Mouse (Mus musculus) megakaryocyte, embryonic 14.5 days (primary cell): ENCODE results near the gene Scgb3a1. TPM values are rescaled to one million over a fixed set of nuclear protein-coding genes. Genes with fewer than 3 reads are reported as not detected.
A peak's percentile ranks its signal among the peaks of the same experiment; 100 is the strongest.

ENCODE experiments used
- H3K27me3 ChIP-seq: replicated peaks from 2 replicates; pipeline ENCODE3; 2012; ENCODE audit warnings: inconsistent platforms
- H3K36me3 ChIP-seq: replicated peaks from 2 replicates; pipeline ENCODE3; 2012; ENCODE audit warnings: low read length, inconsistent platforms, mixed read lengths
- H3K4me1 ChIP-seq: 2 replicates; pipeline ENCODE4 v1.6.1; 2012; ENCODE audit warnings: inconsistent platforms
- H3K4me3 ChIP-seq: replicated peaks from 2 replicates; pipeline ENCODE3; 2012; ENCODE audit warnings: moderate library complexity, mild to moderate bottlenecking, inconsistent platforms
- H3K9me3 ChIP-seq: 2 replicates; pipeline ENCODE4 v1.6.1; 2012; ENCODE audit warnings: inconsistent platforms
- FLI1 ChIP-seq: IDR thresholded peaks from 2 replicates; pipeline ENCODE4 v1.6.1; 2012; ENCODE audit warnings: low read length, inconsistent platforms, mixed read lengths
- GATA1 ChIP-seq: IDR thresholded peaks from 3 replicates; pipeline ENCODE4 v1.6.1; 2012; ENCODE audit warnings: mixed read lengths, low read length, inconsistent platforms, borderline replicate concordance
- polyA plus RNA-seq: library from polyadenylated mRNA; stranded (reverse); fragments of >175 nt; gene quantifications from 2 replicates; pipeline ENCODE4 v1.2.3, GENCODE M21; 2012; ENCODE audit warnings: low replicate concordance; ENCODE audit not compliant: insufficient read depth

Gene Scgb3a1
- polyA plus RNA-seq = not detected in 2 replicates

DNA sequence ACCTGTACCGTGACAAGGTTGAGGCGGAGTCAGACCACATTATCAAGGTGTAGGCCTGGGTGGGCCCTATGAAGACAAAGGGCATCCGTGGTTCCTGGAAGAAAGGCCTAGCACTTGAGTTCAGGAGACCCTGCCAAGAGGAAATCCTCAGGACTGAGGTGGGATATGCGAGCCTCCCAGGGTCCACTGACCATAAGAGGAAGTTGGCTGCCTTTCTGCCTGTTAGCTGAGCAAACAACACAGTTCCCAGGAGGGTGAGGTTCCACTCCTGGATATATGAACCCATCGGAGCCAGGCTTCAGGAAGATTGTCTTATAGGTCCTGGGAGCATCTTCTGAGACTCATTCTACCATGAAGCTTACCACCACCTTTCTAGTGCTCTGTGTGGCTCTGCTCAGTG lies at the start of gene Scgb3a1:
Scgb3a1 (plus strand) TSS at position 301 of the 400 bp plus-strand sequence.
- no peaks in the 10 kb centered on the region for H3K9me3 ChIP-seq
- no peak for TF ChIP-seq FLI1
- TF ChIP-seq GATA1 = no peak
- H3K4me3 ChIP-seq = no peak within 1 kb of the TSS
- H3K4me1 ChIP-seq = peaks cover 54% of the 10 kb centered on the region
- peaks cover 6% of the 10 kb centered on the region for H3K27me3 ChIP-seq
- peaks cover 8% of the 10 kb centered on the region for H3K36me3 ChIP-seq

DNA sequence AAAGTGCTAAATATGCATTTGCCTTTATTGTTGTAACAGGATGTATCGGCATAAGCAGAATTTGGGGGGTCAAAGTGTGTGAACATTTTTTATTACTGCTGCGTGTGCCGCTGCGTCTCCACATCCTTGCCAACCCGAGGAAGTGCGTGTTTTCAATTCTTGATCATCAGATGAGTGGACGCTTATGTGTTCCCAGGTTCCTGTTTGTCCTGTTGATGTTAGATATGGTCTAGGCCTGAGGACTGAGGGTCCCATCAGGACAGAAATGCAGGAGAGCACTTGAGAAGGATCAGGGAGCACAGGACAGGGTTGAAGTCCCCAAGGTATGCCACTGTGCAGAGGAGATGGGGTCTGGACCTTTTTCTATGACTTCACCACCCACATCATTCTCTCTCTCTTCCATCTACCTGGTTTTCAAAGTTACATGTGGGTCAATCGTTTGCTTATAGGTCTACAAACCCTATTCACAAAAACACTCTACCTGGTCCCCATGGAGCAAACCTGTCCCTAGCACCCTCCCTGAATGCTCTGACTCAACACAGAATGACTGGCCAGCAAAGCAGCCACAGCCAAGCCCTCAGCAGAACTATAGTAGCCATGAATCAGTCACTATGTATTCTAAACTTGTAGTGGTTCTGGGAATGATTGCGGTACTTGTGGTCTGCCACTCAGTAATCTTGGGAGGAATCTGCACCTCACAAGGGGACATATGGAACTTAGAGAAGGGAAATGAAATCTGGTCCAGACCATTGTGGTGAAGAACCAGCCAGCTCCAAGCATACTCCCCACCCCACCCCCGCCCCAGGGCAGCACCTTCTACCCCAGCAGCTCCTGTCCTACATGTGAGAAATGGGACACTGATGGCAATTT lies 47.3 kb upstream of the Scgb3a1 start:
- peaks cover 46% of the 10 kb centered on the region for H3K4me1 ChIP-seq
- H3K9me3 ChIP-seq = no peaks in the 10 kb centered on the region; the same call in 1 of the 2 replicates
- TF ChIP-seq GATA1 = no peak
- no peaks in the 10 kb centered on the region for H3K36me3 ChIP-seq
- H3K27me3 ChIP-seq = peaks cover 83% of the 10 kb centered on the region
- no peak overlapping the region for H3K4me3 ChIP-seq

- H3K27me3 ChIP-seq = peaks cover 96% of the 10 kb centered on the region
- TF ChIP-seq FLI1 = no peak
- TF ChIP-seq GATA1 = no peak
Observed at GRCm38 (mm10) chr11:49618476-49618875, 44.9 kb upstream of the Scgb3a1 start.

DNA sequence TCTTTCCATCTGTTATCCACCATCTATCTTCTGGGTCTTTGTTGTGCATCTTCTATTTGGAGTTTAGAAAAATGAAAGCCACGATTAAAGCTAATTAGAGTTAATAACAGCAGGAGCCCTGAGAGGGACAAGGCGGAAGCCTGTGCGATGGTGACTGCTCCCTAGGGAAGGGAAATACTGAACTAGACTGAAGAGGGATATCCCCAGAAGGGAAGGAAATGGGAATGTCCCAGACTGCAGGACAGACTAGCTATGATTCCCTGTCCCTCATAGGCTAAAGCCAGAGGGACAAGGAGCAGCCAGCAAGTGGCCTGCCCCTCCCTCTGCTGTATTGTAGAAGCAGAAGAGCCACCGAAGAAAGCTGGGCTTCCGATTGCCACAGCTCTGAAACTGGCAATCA lies 41.5 kb upstream of the Scgb3a1 start:
- H3K27me3 ChIP-seq = peaks cover 91% of the 10 kb centered on the region
- no peaks in the 10 kb centered on the region; the same call in 1 of the 2 replicates for H3K9me3 ChIP-seq
- H3K4me3 ChIP-seq = no peak overlapping the region
- peaks cover 54% of the 10 kb centered on the region for H3K4me1 ChIP-seq
- TF ChIP-seq GATA1 (no peak), FLI1 (no peak)
- no peaks in the 10 kb centered on the region for H3K36me3 ChIP-seq

More at GRCm38 (mm10) chr11:49618476-49618875, 44.9 kb upstream of the Scgb3a1 start:
- Histone ChIP-seq H3K4me3 (no peak overlapping the region), H3K36me3 (no peaks in the 10 kb centered on the region), H3K4me1 (peaks cover 48% of the 10 kb centered on the region), H3K9me3 (no peaks in the 10 kb centered on the region; the same call in 1 of the 2 replicates)

DNA sequence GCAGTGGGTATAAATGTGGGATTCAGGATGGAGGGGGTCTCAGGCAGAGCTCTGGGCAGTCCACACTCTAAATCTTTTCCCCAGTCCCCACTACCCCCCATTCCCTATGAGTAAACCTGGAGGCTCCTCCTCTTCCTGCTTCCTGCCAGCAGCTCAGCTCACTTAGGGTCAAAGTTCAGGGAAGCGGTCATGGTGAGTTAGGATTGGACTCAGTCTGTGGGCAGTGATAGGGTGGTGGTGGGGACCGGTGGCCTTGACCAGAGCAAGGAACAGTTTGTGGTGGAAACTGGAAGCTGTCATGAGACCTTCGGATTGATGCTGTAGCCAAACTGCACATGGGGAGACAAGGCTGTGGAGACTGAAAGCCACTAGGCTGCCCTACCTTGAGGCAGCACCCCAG lies 39.3 kb upstream of the Scgb3a1 start:
- Histone ChIP-seq H3K36me3 (no peaks in the 10 kb centered on the region), H3K4me3 (no peak overlapping the region), H3K27me3 (peaks cover 85% of the 10 kb centered on the region), H3K9me3 (no peaks in the 10 kb centered on the region), H3K4me1 (peaks cover 36% of the 10 kb centered on the region)
- TF ChIP-seq GATA1 = no peak

DNA sequence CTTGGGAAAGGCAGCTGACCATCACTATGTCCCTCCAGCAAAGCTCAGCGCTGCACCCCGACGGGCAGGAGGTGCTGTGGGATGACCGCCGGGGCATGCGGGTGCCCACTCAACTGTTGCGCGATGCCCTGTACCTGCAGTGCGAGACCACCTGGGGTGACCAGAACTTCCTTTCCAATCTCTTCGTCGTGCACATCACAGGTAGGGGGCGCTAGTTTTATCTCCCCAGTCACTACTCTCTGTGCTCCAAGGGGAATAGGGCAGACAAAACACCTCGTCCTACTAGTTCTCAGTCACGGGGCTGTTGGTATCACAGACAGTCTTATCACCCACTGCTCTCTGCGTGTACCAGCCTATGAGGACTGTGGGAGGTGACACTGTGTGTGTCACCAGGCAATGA lies 37.5 kb upstream of the Scgb3a1 start:
- H3K4me1 ChIP-seq = peaks cover 27% of the 10 kb centered on the region
- H3K4me3 ChIP-seq = no peak overlapping the region
- H3K27me3 ChIP-seq = peaks cover 81% of the 10 kb centered on the region
- H3K36me3 ChIP-seq = no peaks in the 10 kb centered on the region
- no peaks in the 10 kb centered on the region for H3K9me3 ChIP-seq
- TF ChIP-seq GATA1 (no peak), FLI1 (no peak)

DNA sequence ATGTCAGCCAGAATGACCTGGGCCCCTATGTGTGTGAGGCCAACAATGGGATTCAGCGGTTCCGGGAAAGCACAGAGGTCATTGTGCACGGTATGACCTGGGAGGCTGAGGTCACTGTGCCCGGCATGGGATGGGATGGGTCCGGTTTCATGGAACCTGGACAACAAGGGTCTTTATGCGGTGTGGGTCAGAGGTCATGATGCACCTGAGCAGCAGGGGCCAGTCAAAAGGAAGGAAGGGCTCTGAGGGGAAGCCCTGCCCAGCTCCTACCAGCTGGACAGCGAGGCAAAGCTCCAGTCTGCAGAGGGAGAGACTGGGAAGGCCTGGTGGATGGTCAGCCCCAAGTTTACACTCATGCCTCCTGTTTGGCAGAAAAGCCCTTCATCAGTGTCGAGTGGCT lies 36.7 kb upstream of the Scgb3a1 start:
- Histone ChIP-seq H3K27me3 (peaks cover 80% of the 10 kb centered on the region), H3K9me3 (no peaks in the 10 kb centered on the region), H3K4me1 (peaks cover 21% of the 10 kb centered on the region), H3K36me3 (no peaks in the 10 kb centered on the region), H3K4me3 (no peak overlapping the region)
- TF ChIP-seq GATA1 = no peak
- TF ChIP-seq FLI1 = no peak

GRCm38 (mm10) chr11:49631154-49631553 lies 32.3 kb upstream of the Scgb3a1 start:
- Histone ChIP-seq H3K4me1 (peaks cover 17% of the 10 kb centered on the region), H3K27me3 (peaks cover 83% of the 10 kb centered on the region), H3K4me3 (no peak overlapping the region), H3K36me3 (no peaks in the 10 kb centered on the region), H3K9me3 (peaks cover 2% of the 10 kb centered on the region; the same call in 1 of the 2 replicates)
- no peak for TF ChIP-seq GATA1
- no peak for TF ChIP-seq FLI1

DNA sequence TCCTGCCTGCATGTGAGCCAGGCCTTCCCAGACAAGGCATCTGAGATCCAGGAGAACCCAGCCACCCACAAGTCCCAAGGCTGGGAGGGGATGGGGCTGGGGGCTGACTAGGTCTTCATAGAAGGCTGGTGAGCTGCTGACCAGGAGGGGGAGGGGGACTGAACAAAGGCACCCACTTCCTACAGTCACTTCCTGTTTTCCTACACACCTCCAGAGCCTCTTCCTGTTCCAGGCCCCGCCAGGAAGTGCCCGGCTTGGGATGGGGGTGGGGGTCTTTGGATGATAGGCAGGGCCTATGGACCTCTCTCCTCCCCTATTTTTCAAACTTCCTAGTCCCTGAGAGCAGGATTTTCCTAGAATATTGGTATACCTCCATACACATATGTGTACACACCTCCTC lies 31.2 kb upstream of the Scgb3a1 start:
- TF ChIP-seq FLI1 (no peak), GATA1 (no peak)
- Histone ChIP-seq H3K9me3 (peaks cover 13% of the 10 kb centered on the region), H3K27me3 (peaks cover 83% of the 10 kb centered on the region), H3K36me3 (no peaks in the 10 kb centered on the region), H3K4me3 (no peak overlapping the region), H3K4me1 (peaks cover 24% of the 10 kb centered on the region)

DNA sequence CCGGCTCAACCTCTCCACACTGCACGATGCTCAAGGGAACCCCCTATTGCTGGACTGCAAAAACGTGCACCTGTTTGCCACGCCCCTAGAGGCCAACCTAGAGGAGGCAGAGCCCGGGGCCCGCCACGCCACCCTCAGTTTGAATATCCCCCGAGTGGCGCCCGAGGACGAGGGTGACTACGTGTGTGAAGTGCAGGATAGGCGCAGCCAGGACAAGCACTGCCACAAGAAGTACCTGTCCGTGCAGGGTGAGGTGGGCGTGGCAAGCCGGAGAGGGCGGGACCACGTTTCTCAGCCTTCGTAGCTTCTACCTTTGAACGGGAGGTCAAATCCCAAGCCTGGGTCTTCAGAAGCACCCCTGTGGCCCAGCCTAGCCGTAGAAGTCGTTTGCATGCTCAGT lies 29.3 kb upstream of the Scgb3a1 start:
- Histone ChIP-seq H3K9me3 (peaks cover 20% of the 10 kb centered on the region), H3K36me3 (no peaks in the 10 kb centered on the region), H3K27me3 (peaks cover 84% of the 10 kb centered on the region), H3K4me3 (peak overlapping the region; percentile 14), H3K4me1 (peaks cover 24% of the 10 kb centered on the region)
- TF ChIP-seq FLI1 (no peak), GATA1 (no peak)
